Mouse (Mus musculus) c-Kit-negative CD71-positive TER-119-positive erythroid progenitor cells, embryonic 14.5 days (primary cell): ENCODE results near the gene Slc22a7.
A peak's percentile ranks its signal among the peaks of the same experiment; 100 is the strongest.

ENCODE experiments used
- DNase-seq: peaks from one replicate; pipeline ENCODE4 v3.0.0-alpha.2; 2013; ENCODE audit warnings: low read depth, low spot score

Slc22a7 gene

DNA sequence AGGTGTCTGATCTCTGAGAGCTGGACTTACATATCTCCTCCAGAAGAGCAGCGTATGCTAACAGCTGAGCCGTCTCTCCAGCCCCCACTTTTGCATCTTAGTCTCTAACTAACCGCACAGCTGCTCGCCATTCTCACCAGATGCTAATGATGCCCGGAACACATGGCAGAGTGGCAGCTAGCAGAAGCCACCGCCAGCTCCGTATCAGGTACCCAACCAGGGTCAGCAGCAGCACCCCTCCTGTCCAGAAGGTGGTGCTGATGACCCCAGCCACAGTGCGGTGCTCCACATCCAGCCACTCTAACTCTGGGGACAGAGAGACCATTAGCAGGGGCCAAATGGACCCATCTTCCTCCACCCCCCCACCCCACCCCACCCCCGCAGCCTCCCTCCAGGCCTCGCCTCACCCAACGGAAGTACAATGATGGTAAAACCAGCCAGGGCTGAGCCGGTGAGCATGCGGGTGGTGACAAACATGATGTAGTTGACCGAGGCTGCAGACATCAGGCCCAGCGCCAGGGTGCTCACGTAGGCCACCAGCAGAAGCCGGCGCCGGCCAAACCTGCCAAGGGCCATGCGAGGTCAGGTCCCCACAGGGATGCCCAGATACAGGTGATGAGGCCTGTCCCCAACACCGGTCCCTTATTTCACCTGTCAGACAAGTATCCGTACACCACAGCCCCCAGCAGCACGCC, 1.4 kb downstream of the Slc22a7 start:
- DNase-seq: no peak

DNA sequence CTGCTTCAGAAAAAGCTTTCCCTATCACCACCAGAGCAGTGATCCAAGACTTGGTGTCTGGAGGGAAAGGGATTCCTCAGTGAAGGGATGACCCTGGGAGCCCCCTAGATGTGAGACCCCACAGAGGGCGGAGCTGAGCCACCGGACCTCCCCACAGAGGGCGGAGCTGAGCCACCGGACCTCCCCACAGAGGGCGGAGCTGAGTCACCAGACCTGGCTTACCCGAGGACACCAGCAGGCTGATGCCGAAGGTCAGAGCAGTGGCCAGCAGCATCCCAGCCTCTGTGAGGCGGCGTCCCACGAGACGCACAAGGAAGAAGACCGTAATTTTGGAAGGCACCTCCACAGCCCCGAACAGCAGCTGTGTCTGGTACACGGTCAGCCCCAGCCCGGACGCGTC, 4.6 kb downstream of the Slc22a7 start:
- no peak for DNase-seq

DNA sequence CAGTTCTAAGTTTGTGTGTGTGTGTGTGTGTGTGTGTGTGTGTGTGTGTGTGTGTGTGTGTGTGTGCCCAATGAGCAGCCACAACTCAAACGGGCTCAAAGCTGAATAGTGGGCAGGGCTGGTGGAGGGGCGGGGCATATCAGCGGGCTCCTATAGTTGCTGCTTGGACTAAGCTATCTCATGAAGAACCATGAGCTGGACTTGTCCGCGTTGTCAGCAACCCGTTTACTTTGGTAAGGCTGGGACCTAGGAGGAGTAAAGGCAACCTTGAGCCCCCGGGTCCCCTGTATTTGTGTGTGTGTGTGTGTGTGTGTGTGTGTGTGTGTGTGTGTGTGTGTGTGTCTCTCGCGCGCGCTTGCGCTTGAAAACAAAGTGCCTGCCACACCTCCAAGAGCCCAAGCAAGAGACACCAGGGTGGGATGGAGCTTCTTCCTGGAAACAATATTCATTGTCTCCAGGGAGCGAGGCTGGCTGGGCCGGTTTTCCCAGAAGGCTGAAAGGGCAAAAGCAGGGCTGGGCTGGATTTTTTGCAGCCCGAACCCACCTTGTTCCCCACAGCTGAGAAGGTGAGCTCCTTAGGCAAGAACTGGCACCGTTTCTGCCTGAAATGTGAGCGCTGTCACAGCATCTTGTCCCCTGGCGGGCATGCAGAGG, 9.4 kb downstream of the Slc22a7 start, which contains the start of gene Crip3:
Gene Crip3, plus strand, starts transcription at position 166 of the 654 bp plus-strand sequence.
- DNase-seq: no peak

DNA sequence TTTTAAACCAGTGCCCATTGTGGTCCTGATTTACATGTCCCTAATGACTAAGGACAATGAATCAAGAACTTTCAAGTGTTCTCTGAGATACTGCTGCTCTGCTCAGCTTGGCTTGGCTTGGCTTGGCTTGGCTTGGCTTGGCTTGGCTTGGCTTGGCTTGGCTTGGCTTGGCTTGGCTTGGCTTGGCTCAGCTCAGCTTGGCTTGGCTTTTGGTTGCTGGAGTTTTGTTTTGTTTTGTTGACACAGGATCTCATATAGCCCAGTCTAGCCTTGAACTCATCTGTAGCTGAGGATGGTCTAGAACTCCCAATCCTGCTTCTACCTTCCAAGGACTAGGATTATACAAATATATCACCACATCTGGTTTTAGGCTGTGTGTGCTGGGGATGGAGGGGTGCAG, 11.8 kb downstream of the Slc22a7 start:
- no peak for DNase-seq

DNA sequence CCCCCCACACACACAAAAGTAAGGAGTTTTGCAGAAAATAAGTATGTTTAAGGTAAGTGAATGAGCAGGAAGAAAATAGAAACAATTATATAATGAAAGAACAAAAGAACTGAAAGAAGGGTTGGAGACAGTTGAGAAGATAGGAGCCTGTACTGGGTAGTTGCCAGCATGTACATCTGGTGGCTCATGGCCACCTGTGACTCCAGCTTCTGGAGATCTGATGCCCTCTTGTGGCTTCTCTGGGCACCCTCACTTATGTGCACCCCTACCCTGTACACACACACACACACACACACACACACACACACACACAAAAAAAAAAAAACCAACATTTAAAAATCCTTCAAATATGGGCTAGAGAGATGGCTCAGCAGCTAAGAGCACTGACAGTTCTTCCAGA, 18.5 kb downstream of the Slc22a7 start:
- no peak for DNase-seq

DNA sequence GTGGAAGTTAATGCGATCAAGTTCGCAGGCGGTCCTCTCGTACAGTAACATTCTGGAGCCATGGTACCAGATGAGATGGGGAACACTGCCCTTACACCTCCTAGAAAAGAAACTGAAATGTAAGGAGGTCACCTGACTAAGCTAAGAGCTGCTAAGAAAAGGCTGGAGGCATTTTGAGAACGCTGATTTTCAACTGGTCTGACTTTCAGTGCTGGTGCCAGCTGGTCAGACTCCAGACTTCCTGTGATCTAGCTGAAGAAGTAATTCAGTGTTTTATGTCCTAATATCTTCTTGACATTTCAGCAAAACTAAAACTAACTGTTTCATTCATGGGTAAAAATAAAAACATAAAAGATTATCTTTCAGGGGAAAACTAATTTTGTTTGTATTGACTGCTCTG, 19.6 kb downstream of the Slc22a7 start:
- DNase-seq: no peak

DNA sequence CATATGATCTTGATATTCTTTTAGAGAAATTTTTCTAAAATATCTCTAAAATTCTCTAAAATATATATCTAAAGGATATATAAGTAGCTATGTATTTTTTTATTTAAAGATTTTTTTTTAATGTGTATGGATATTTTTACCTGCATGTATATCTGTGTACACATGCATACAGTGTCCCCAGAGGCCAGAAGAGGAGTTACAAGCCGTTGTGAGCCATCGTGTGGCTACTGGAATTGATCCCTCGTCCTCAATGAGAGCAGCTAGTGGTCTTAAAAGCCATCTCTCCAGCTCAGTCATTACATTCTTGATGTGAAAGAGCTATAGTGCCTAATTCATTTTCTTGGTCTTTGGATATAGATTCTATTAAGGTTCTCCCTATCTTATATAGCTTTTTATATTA, 29.8 kb downstream of the Slc22a7 start:
- DNase-seq: no peak

DNA sequence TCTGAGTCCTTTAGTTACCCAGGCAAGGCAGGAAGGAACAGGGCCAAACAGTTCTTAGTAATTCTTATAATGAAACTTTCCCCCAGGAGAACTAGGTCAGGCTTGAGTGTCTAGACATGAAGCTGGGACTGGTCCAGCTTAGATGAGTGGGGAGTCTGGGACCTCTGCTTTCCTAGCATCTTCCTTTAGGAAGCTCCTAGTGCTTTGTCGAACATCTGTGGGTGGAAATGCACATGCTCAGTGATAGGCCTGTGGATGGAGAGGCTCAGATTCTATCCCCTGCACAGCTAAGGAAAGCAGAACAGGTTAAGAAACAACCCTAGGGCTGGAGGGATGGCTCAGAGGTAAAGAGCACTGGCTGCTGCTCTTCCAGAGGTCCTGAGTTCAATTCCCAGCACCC, 43.6 kb downstream of the Slc22a7 start:
- no peak for DNase-seq

DNA sequence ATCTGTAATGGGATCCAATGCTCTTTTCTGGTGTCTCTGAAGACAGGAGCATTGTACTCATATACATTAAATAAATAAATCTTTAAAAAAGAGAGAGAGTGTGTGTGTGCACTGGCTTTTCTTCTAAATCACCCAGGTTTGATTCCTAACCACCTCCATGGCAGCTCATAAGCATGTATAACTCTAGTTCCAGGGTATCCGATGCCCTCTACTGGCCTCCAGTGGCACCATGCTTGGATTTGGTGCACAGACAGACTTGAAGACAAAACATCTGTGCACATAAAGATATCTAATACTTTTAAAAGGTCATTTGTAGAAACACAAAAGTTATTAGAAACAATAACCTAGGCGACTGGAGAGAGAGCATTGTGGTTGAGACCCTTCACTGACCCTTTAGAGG, 45.2 kb downstream of the Slc22a7 start:
- DNase-seq: no peak

DNA sequence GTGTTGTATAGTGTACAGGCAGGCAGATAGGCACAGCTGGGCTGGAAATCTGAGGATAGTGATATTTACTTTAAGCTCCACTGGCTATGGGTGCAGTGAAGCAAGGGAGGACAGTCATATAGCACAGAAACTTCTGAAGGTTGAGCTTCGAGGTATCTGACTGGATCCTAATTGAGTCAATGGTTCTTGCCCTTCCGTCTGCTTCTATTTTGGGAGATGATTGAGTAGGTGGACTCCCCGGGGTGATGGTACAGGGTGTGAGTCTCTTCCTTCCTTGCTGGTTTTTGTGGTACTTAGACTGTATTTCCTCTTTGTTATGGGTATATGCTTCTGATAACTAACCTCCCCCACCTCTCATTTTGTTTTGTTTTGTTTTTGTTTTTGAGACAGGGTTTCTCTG, 50.1 kb downstream of the Slc22a7 start:
- DNase-seq: no peak

DNA sequence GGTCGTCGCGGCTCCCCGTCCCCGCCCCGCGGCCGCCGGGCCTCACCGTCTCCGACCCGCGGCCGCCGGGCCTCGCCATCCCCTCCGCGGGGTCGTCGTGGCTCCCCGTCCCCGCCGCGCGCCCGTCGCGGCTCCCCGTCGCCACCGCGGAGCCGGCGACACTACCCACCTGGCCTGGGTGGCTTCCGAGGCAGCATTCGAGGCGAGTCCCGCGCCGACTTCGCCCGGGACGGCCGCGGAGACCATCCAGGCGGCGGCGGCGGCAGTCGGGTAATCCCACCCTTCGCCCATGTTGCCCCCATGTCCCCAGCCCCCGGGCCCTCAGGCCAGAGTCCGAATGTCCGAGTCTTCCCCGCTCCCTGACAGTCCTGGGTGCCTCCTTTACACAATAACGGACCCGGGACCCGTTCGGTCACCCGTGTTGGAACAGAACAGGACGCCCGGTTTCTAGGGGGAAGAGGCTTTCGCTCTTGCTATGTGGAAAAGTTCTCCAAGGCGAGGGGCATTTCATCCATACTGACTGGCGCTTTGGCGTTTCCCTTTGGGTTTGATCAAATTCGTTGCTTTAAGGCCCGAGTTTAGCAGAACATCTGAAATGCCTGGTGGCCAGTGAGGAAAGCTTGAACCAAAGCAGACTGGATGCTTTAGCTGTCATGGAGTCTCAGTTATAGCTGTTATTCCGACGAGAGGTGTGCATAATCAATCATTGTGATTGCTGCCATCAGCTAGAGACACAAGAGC, 54.0 kb downstream of the Slc22a7 start:
- no peak for DNase-seq

DNA sequence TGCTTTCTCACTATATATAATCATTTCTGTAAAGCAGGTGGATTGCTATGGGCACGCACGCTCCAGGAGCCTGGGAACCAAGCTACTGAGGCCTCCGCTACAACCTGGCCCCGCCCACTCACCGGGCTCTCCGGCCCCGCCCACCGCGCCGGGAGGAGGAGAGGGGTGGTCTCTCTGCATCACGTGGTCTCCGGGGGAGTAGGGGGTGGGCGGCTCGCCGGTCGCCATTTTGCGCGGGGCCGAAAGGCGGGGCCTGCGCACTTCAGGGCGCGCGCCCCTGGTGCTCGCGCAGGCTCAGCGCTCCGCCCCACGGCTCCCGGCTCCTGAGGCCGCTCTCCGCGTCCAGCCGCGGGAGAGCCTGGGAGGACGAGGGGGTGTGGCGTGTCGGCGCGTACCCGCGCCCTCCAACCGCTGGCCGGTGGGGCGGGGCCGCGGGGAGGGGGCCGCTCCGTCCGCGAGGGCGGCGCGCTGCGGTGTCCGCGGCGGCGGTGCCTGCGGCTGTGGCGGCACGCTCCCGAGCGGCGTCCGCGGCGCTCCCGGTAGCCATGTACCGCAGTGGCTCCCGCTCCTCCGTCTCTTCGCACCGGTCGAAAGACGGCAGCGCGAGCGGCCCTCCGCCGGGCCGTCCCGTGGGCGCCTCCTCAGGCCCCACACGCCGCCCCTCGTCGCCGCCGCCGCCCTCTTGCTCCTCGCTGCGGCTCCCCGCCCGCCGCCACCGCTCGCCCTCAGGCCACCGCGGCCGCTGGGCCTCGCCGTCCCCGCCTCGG, 54.8 kb downstream of the Slc22a7 start, which contains the start of gene Zfp318:
Gene Zfp318, plus strand, starts transcription at position 438 of the 767 bp plus-strand sequence.
- DNase-seq: peak; percentile 74
